Mouse (Mus musculus) bone marrow, adult 2 months (tissue): ENCODE measurements at regions not wholly inside any gene's neighbourhood (a gene's known extent, or its start where the extent isn't known, plus 50 kb on each side); places are given as distances from the start of the nearest gene placed in this dataset.

Experiments used
- H3K27ac ChIP-seq: fragments of 200-500 bp; 2 replicates; pipeline ENCODE4 v1.5.1; 2012; ENCODE audit warnings: low read depth, mild to moderate bottlenecking, control low read depth, inconsistent platforms, low read length; ENCODE audit not compliant: control insufficient read depth, poor library complexity, insufficient read depth
- H3K4me1 ChIP-seq: fragments of 200-500 bp; 2 replicates; pipeline ENCODE4 v1.6.1; 2011; ENCODE audit warnings: low read length; ENCODE audit not compliant: control insufficient read depth, insufficient read depth
- H3K4me3 ChIP-seq: fragments of 200-500 bp; replicated peaks from 2 replicates; pipeline ENCODE3; 2011; ENCODE audit warnings: mild to moderate bottlenecking, low read depth, low read length, control low read depth; ENCODE audit not compliant: control insufficient read depth
- CTCF ChIP-seq: fragments of 200-500 bp; IDR thresholded peaks from 2 replicates; pipeline ENCODE4 v1.5.1; 2011; ENCODE audit warnings: low read length, control low read depth; ENCODE audit not compliant: control insufficient read depth, insufficient read depth
- POLR2A ChIP-seq: fragments of 200-500 bp; IDR thresholded peaks from 2 replicates; pipeline ENCODE4 v1.6.1; 2011; ENCODE audit warnings: low read depth, mild to moderate bottlenecking, control low read depth, low read length, borderline replicate concordance; ENCODE audit not compliant: control insufficient read depth
- whole genome bisulfite sequencing: fragments of 180-500 bp; shearing (Covaris S2); methylation state at CpG from one replicate; pipeline ENCODE4 v1.1.7; 2018; 5-methylcytosine and 5-hydroxymethylcytosine counted together

DNA sequence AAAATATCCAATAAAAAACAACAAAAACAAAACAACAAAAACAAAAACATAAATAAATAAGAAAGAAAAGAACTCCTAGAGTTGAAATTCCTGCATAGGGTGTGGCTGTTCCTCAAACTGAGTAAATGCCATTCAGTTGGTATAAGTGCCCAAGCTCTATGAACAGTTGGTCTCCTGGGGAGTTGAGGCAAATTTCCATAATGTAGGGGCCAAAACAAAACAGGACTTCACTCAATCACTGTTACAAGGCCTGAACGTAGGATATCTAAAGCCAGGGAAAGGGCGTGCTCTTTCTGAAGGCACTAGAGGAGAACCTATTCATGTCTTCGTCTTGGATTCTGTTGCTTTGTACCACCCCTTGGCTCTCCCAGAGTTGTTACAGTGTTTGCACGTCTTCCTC lies 188.5 kb upstream of the Maf start:
- Histone ChIP-seq H3K4me3 (no peak overlapping the region), H3K4me1 (no peaks in the 10 kb centered on the region)
- 87% methylated on average over 4 of the region's 4 CpGs for WGBS

DNA sequence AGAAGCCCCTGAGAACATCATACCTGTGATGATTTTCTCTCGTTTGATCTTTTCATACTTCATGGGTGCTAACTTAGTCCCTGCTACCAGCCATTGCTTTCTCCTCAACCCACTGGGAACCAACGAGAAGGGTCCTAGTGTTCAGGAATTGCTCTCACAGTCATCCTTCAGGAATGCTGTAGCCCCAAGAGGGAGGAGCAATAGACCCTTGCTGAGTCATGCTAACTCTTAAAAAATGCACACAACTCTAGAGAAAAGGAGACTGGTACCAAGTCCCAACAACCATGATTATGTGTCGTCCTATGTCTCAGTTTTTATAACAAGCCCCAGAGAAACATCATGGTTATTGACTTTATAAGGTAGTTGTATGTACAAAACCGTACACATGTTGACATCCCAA lies 180.7 kb upstream of the Maf start:
- H3K4me3 ChIP-seq, result no peak overlapping the region

More for the DNA sequence above, 188.5 kb upstream of the Maf start:
- no peak for TF ChIP-seq POLR2A
- no peak for TF ChIP-seq CTCF
- no peak overlapping the region for H3K27ac ChIP-seq

GRCm38 (mm10) chr8:115885121-115885743 lies 177.6 kb upstream of the Maf start:
- Histone ChIP-seq H3K4me1 (no peaks in the 10 kb centered on the region), H3K27ac (no peak overlapping the region), H3K4me3 (no peak overlapping the region)
- 63% methylated on average over 2 of the region's 2 CpGs for WGBS
- TF ChIP-seq POLR2A, result no peak
- no peak for TF ChIP-seq CTCF

More for the DNA sequence above, 180.7 kb upstream of the Maf start:
- no peak for TF ChIP-seq CTCF
- no peak for TF ChIP-seq POLR2A
- 72% methylated on average over 4 of the region's 4 CpGs for WGBS
- H3K4me1 ChIP-seq, result no peaks in the 10 kb centered on the region
- H3K27ac ChIP-seq, result no peak overlapping the region

DNA sequence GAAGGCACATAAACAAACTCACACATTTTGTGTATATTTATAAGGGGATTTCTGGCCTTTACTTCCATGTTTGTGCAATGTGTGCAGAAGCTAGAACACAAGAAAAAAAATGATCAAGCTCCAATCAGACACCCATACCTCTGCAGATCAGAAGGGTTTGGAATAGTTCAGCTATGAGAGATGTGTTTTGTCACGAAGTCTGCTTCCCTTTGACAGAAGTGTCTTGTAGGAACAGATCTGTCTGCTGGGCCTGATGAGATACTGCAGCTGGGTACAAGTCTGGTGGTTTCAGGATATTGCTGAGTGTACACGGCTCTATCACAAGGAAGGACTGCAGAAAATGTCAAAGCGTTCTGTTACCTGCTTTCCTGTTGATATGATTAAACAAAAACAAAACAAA lies 176.2 kb upstream of the Maf start:
- 43% methylated on average over 3 of the region's 3 CpGs for WGBS

DNA sequence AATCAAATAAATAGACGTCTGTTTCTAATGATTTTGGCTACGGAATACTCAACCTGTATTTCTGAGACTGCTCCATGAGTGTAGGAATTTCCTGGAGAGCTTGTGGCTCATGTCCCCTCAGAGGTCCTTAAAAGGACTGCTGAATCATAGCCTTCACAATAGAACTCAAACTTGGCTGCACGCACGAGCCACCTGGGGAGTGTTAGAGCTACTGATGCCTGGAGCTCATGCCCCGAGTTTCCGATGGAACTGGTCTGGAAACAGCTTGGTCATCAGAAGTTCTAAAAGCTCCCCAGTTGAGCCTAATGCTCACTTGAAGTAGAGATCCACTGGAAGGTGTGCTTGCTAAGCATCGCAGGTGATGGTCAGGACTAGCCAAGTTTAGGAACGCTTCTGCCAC lies 174.3 kb upstream of the Maf start:
- Histone ChIP-seq H3K4me1 (no peaks in the 10 kb centered on the region), H3K27ac (no peak overlapping the region), H3K4me3 (no peak overlapping the region)
- 81% methylated on average over 8 of the region's 8 CpGs for WGBS
- TF ChIP-seq POLR2A (no peak), CTCF (no peak)

More for the DNA sequence above, 176.2 kb upstream of the Maf start:
- TF ChIP-seq POLR2A (no peak), CTCF (no peak)
- Histone ChIP-seq H3K4me3 (no peak overlapping the region), H3K27ac (no peak overlapping the region), H3K4me1 (no peaks in the 10 kb centered on the region)

- Histone ChIP-seq H3K27ac (no peak overlapping the region), H3K4me1 (no peaks in the 10 kb centered on the region), H3K4me3 (no peak overlapping the region)
- TF ChIP-seq POLR2A, result no peak
- no peak for TF ChIP-seq CTCF
- 86% methylated on average over 7 of the region's 7 CpGs for WGBS
Observed at GRCm38 (mm10) chr8:115874789-115875188, 167.2 kb upstream of the Maf start.

GRCm38 (mm10) chr8:115871381-115871780 lies 163.8 kb upstream of the Maf start:
- H3K4me3 ChIP-seq, result no peak overlapping the region
- no peaks in the 10 kb centered on the region for H3K4me1 ChIP-seq
- no peak overlapping the region for H3K27ac ChIP-seq
- TF ChIP-seq CTCF (no peak), POLR2A (no peak)
- WGBS, result 76% methylated on average over 5 of the region's 5 CpGs

- WGBS, result 84% methylated on average over 3 of the region's 3 CpGs
- TF ChIP-seq POLR2A (no peak), CTCF (no peak)
- Histone ChIP-seq H3K27ac (no peak overlapping the region), H3K4me3 (no peak overlapping the region), H3K4me1 (no peaks in the 10 kb centered on the region)
Observed at GRCm38 (mm10) chr8:115861381-115861780, 153.8 kb upstream of the Maf start.

- Histone ChIP-seq H3K4me1 (no peaks in the 10 kb centered on the region), H3K4me3 (no peak overlapping the region), H3K27ac (no peak overlapping the region)
- TF ChIP-seq POLR2A (no peak), CTCF (no peak)
- WGBS, result 88% methylated on average over 8 of the region's 8 CpGs
Observed at GRCm38 (mm10) chr8:115859406-115859805, 151.8 kb upstream of the Maf start.
